Mouse (Mus musculus): ENCODE data around the gene Rnf187. TPM values are rescaled to one million over a fixed set of nuclear protein-coding genes. Genes with fewer than 3 reads are reported as not detected.

The Rnf187 gene
- polyA plus RNA-seq, 1 experiment: 160 TPM

- WGBS: 38% methylated on average over 5 of the region's 5 CpGs
- Histone ChIP-seq H3K36me3 (ENCODE audit: control insufficient read depth, insufficient read depth, low read length) (peaks cover 30% of the 10 kb centered on the region), H3K4me1 (ENCODE audit: control insufficient read depth, insufficient read depth, insufficient read length, low read length) (peaks cover 30% of the 10 kb centered on the region), H3K4me3 (ENCODE audit: low read depth, low read length) (no peak overlapping the region; the same call in 1 of the 2 replicates), H3K27me3 (ENCODE audit: control insufficient read depth, insufficient read depth, low read length) (no peaks in the 10 kb centered on the region), H3K27ac (ENCODE audit: insufficient read depth, low read depth, low read length) (no peak overlapping the region)
- TF ChIP-seq POLR2A (IDR thresholded peaks at IDR 0.05; ENCODE audit: low read depth, low read length) (no peak), CTCF (IDR thresholded peaks at IDR 0.05; ENCODE audit: extremely low read depth, insufficient read length, insufficient replicate concordance, low read depth, low read length) (no peak)
Observed at GRCm38 (mm10) chr11:58980381-58980990, 41.8 kb upstream of the Rnf187 start.

- H3K4me1 ChIP-seq (ENCODE audit: control insufficient read depth, insufficient read depth, insufficient read length, low read length): peaks cover 27% of the 10 kb centered on the region
- no peaks in the 10 kb centered on the region for H3K27me3 ChIP-seq (ENCODE audit: control insufficient read depth, insufficient read depth, low read length)
- WGBS: 34% methylated on average over 7 of the region's 7 CpGs
- peaks cover 24% of the 10 kb centered on the region for H3K36me3 ChIP-seq (ENCODE audit: control insufficient read depth, insufficient read depth, low read length)
- H3K4me3 ChIP-seq (ENCODE audit: low read depth, low read length): peak overlapping the region; percentile 36
- H3K27ac ChIP-seq (ENCODE audit: insufficient read depth, low read depth, low read length): peak overlapping the region; percentile 6; the same call in 1 of the 2 replicates
- no peak for TF ChIP-seq CTCF (IDR thresholded peaks at IDR 0.05; ENCODE audit: extremely low read depth, insufficient read length, insufficient replicate concordance, low read depth, low read length)
- no peak for TF ChIP-seq POLR2A (IDR thresholded peaks at IDR 0.05; ENCODE audit: low read depth, low read length)
Observed at GRCm38 (mm10) chr11:58979661-58980060, 40.9 kb upstream of the Rnf187 start.

DNA sequence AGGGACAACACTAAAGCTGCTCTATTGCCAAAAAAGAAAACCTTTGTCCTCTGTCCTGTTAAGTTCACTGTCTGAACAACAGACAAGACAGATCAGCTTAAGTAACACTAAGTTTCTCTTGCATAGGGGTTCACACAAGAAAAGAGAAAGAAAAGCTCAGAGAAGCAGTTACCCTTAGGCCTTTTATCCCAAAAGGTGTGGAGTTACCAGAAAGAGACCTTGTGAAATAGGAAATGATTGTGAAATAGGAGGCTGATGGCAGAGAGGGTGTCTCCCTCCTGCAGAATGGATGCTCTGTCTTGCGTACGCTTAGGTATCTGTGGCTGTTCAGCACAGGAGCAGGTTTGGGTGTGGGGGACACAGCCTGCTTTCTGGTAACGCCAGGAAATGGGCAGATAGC lies 40.5 kb upstream of the Rnf187 start:
- TF ChIP-seq POLR2A (IDR thresholded peaks at IDR 0.05; ENCODE audit: low read depth, low read length): no peak
- TF ChIP-seq CTCF (IDR thresholded peaks at IDR 0.05; ENCODE audit: extremely low read depth, insufficient read length, insufficient replicate concordance, low read depth, low read length): no peak
- Histone ChIP-seq H3K4me3 (ENCODE audit: low read depth, low read length) (peak overlapping the region; percentile 97), H3K36me3 (ENCODE audit: control insufficient read depth, insufficient read depth, low read length) (peaks cover 19% of the 10 kb centered on the region), H3K27me3 (ENCODE audit: control insufficient read depth, insufficient read depth, low read length) (no peaks in the 10 kb centered on the region), H3K27ac (ENCODE audit: insufficient read depth, low read depth, low read length) (peak overlapping the region; percentile 6; the same call in 1 of the 2 replicates), H3K4me1 (ENCODE audit: control insufficient read depth, insufficient read depth, insufficient read length, low read length) (peaks cover 27% of the 10 kb centered on the region)
- WGBS: 34% methylated on average over 3 of the region's 3 CpGs

DNA sequence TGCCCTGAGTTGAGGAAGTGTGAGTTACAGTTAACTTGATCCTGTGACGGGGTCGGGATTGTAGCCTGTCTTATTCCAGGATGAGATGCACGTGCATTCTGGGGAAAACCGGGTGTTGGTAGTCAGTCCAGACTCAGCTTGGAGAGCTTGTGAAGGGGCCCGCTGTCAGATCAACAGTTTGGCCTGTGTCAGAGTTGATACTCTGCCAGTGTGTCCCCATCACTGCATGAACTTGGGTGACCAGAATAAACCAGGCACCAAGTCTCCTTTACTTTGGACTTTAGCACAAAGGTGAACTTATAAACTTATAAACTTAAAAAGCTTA lies 40.0 kb upstream of the Rnf187 start:
- TF ChIP-seq CTCF (IDR thresholded peaks at IDR 0.05; ENCODE audit: extremely low read depth, insufficient read length, insufficient replicate concordance, low read depth, low read length): no peak
- TF ChIP-seq POLR2A (IDR thresholded peaks at IDR 0.05; ENCODE audit: low read depth, low read length): no peak
- H3K4me1 ChIP-seq (ENCODE audit: control insufficient read depth, insufficient read depth, insufficient read length, low read length): peaks cover 27% of the 10 kb centered on the region
- WGBS: 1% methylated on average over 5 of the region's 5 CpGs
- no peaks in the 10 kb centered on the region for H3K27me3 ChIP-seq (ENCODE audit: control insufficient read depth, insufficient read depth, low read length)
- H3K4me3 ChIP-seq (ENCODE audit: low read depth, low read length): peak overlapping the region; percentile 97
- H3K27ac ChIP-seq (ENCODE audit: insufficient read depth, low read depth, low read length): peak overlapping the region; percentile 86
- H3K36me3 ChIP-seq (ENCODE audit: control insufficient read depth, insufficient read depth, low read length): peaks cover 14% of the 10 kb centered on the region

DNA sequence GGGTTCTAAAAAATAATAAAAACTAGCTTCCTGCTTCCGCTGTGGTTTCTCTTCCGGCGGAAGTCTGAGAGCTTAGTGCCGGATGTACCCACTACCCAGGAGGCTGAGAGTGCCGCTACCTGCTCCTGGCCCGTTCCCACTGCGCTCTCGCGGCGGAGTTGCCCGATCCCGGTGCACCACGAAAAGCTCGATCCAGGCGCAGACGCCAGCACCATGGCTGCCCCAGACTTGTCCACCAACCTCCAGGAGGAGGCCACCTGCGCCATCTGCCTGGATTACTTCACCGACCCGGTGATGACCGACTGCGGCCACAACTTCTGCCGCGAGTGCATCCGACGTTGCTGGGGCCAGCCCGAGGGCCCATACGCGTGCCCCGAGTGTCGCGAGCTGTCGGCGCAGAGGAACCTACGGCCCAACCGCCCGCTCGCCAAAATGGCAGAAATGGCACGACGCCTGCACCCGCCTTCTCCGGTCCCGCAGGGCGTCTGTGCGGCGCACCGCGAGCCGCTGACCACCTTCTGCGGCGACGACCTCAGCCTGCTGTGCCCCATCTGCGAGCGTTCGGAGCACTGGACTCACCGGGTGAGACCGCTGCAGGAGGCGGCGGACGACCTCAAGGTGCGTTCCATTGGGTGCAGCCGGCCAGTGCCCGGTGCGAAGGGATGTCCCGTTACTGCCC lies 39.5 kb upstream of the Rnf187 start, which contains the start of gene Trim11:
Gene Trim11, plus strand, starts transcription at position 67 of the 679 bp plus-strand sequence.
- Histone ChIP-seq H3K4me1 (ENCODE audit: control insufficient read depth, insufficient read depth, insufficient read length, low read length) (peaks cover 27% of the 10 kb centered on the region), H3K4me3 (ENCODE audit: low read depth, low read length) (peak within 1 kb of the TSS; percentile 97), H3K27me3 (ENCODE audit: control insufficient read depth, insufficient read depth, low read length) (no peaks in the 10 kb centered on the region), H3K27ac (ENCODE audit: insufficient read depth, low read depth, low read length) (peak within 1 kb of the TSS; percentile 86), H3K36me3 (ENCODE audit: control insufficient read depth, insufficient read depth, low read length) (peaks cover 12% of the 10 kb centered on the region)
- WGBS: under 1% methylated on average over 64 of the region's 64 CpGs
- TF ChIP-seq CTCF (IDR thresholded peaks at IDR 0.05; ENCODE audit: extremely low read depth, insufficient read length, insufficient replicate concordance, low read depth, low read length) (peak; percentile 16; the same call in 1 of the 2 replicates), POLR2A (IDR thresholded peaks at IDR 0.05; ENCODE audit: low read depth, low read length) (peak; percentile 68; the same call in 1 of the 2 replicates)

- H3K36me3 ChIP-seq (ENCODE audit: control insufficient read depth, insufficient read depth, low read length): peaks cover 6% of the 10 kb centered on the region
- H3K4me1 ChIP-seq (ENCODE audit: control insufficient read depth, insufficient read depth, insufficient read length, low read length): peaks cover 27% of the 10 kb centered on the region
- WGBS: under 1% methylated on average over 21 of the region's 21 CpGs
- TF ChIP-seq CTCF (IDR thresholded peaks at IDR 0.05; ENCODE audit: extremely low read depth, insufficient read length, insufficient replicate concordance, low read depth, low read length) (no peak), POLR2A (IDR thresholded peaks at IDR 0.05; ENCODE audit: low read depth, low read length) (no peak)
- peak overlapping the region; percentile 97 for H3K4me3 ChIP-seq (ENCODE audit: low read depth, low read length)
- no peaks in the 10 kb centered on the region for H3K27me3 ChIP-seq (ENCODE audit: control insufficient read depth, insufficient read depth, low read length)
- peak overlapping the region; percentile 86 for H3K27ac ChIP-seq (ENCODE audit: insufficient read depth, low read depth, low read length)
Observed at GRCm38 (mm10) chr11:58977607-58978026, 38.9 kb upstream of the Rnf187 start.

- under 1% methylated on average over 29 of the region's 29 CpGs for WGBS
- H3K4me1 ChIP-seq (ENCODE audit: control insufficient read depth, insufficient read depth, insufficient read length, low read length): peaks cover 25% of the 10 kb centered on the region
- TF ChIP-seq POLR2A (IDR thresholded peaks at IDR 0.05; ENCODE audit: low read depth, low read length) (no peak), CTCF (IDR thresholded peaks at IDR 0.05; ENCODE audit: extremely low read depth, insufficient read length, insufficient replicate concordance, low read depth, low read length) (no peak)
- H3K27me3 ChIP-seq (ENCODE audit: control insufficient read depth, insufficient read depth, low read length): no peaks in the 10 kb centered on the region
- H3K36me3 ChIP-seq (ENCODE audit: control insufficient read depth, insufficient read depth, low read length): peaks cover 2% of the 10 kb centered on the region
- H3K27ac ChIP-seq (ENCODE audit: insufficient read depth, low read depth, low read length): peak overlapping the region; percentile 86
- H3K4me3 ChIP-seq (ENCODE audit: low read depth, low read length): peak overlapping the region; percentile 97
Observed at GRCm38 (mm10) chr11:58977150-58977549, 38.4 kb upstream of the Rnf187 start.

Data from small intestine, adult 2 months (tissue).